Mouse (Mus musculus): ENCODE results near the gene Epha6.

- no peak for TF ChIP-seq CTCF (IDR thresholded peaks at IDR 0.05; ENCODE audit: low read depth, low read length)
- no peak for TF ChIP-seq POLR2A (IDR thresholded peaks at IDR 0.05; ENCODE audit: borderline replicate concordance, low read depth, low read length)
Observed at GRCm38 (mm10) chr16:60257623-60258022, 347.7 kb downstream of the Epha6 start.
